Mouse (Mus musculus) heart, adult 2 months (tissue): ENCODE results near the gene Pagr1a.

Experiments
- CTCF ChIP-seq: fragments of 200-600 bp; IDR thresholded peaks from 2 replicates; pipeline ENCODE4 v1.8.1; 2022; ENCODE audit warnings: antibody characterized with exemption, mild to moderate bottlenecking, moderate library complexity
- POLR2A ChIP-seq: fragments of 200-500 bp; IDR thresholded peaks from 2 replicates; pipeline ENCODE4 v1.6.1; 2011; ENCODE audit warnings: mild to moderate bottlenecking, low read depth, low read length, control low read depth; ENCODE audit not compliant: insufficient read depth

DNA sequence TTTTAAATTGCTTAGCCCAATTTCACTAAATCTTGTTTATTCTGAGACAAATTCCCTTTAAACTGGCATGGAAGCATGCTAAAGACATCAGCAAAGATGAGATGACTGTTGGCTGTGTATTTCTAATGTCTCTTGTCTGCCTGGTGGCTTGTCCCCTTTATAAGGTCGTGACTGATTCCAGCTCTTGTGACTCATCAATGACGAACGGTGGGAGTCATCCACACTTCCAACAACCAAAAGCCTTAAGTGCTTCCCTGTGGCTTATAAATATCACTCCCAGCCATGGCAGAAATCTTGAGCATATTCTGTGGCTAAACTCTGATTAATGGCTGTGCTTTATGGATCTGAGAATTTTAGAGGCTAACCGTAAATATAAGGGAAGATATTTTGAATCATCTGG lies 49.2 kb upstream of the Pagr1a start:
- TF ChIP-seq POLR2A (no peak), CTCF (no peak)
